Mouse (Mus musculus) lung, adult 2 months (tissue): ENCODE measurements at regions not wholly inside any gene's neighbourhood (a gene's known extent, or its start where the extent isn't known, plus 50 kb on each side); places are given as distances from the start of the nearest gene placed in this dataset.

Experiments
- CTCF ChIP-seq: fragments of 200-500 bp; IDR thresholded peaks from 2 replicates; pipeline ENCODE4 v1.5.1; 2011; ENCODE audit warnings: mild to moderate bottlenecking, low read length, control low read depth; ENCODE audit not compliant: insufficient read depth
- POLR2A ChIP-seq: fragments of 200-500 bp; IDR thresholded peaks from 2 replicates; pipeline ENCODE4 v1.6.1; 2011; ENCODE audit warnings: low read depth, mild to moderate bottlenecking, control low read depth, low read length, borderline replicate concordance; ENCODE audit errors: extremely low read depth

- TF ChIP-seq CTCF (no peak), POLR2A (no peak)
Measured at GRCm38 (mm10) chr8:12032386-12032785, 192.1 kb downstream of the Tex29 start.
